Mouse (Mus musculus): ENCODE measurements around the gene Snrpd3.

GRCm38 (mm10) chr10:75552106-75552505, 34.8 kb downstream of the Snrpd3 start:
- TF ChIP-seq POLR2A (IDR thresholded peaks at IDR 0.05; ENCODE audit: low read depth, low read length) = no peak
- no peak for TF ChIP-seq CTCF (conservative IDR thresholded peaks at IDR 0.05; ENCODE audit: insufficient read depth, insufficient read length, low read depth, low read length)

Measured in kidney, adult 2 months (tissue).